Mouse (Mus musculus): ENCODE data around the gene Gars. TPM values are rescaled to one million over a fixed set of nuclear protein-coding genes. Genes with fewer than 3 reads are reported as not detected.

Gars gene
- 10 to 100 TPM; 57.5 to 61.3 TPM for total RNA-seq (2021)

- intact Hi-C loops (cut with DNase I), result no loop called here
- peak; percentile 82 for DNase-seq (ENCODE audit: low spot score)
Measured at GRCm38 (mm10) chr6:55037799-55038670, at the start of gene Gars. Gars (plus strand) TSS chr6:55038007.

GRCm38 (mm10) chr6:54988141-54988540 lies 49.7 kb upstream of the Gars start:
- intact Hi-C loops (cut with DNase I), result no loop called here
- no peak for DNase-seq (ENCODE audit: low spot score)

DNA sequence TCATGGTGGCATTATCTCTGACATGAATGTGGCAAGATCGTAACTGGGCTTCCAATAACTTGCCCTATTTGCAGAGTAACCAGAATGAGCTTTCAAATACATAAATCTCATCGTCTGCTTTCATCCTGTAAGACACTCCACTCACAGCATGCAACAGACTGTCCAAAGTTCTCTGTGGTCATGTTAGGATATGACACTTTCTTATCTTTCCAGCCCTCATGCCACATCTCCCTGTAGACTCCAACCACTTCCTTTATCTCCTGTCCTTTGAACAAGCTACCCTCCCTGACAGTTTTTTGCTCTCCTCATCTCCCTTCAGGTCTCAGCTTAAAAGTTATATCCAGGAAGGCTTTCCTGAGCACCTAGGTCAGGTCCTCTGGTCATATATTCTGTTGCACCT lies 46.6 kb upstream of the Gars start:
- intact Hi-C loops (cut with DNase I), result loop anchor here (5.0 kb wide), 2 partner anchors 179 to 284 kb away; no protein-coding TSS in a partner anchor

DNA sequence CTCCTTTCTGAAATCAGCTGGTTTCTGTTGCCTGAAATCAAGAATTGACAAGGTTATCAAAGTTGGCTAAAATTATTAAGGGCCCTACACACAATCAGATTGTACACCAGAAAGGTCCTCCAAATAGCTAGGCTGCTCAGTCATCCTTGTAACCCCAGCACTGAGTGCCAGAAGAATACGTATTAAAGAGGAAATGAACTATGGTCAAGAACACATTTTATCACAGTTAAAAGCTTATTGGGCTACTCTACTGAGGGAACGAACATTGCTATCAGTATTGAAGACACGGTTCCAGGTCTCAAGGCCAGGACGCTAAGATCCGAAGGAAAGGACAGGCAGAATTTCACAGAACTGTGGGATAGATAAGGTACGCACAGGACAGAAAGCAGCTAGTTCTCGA lies 45.7 kb upstream of the Gars start:
- no peak for DNase-seq (ENCODE audit: low spot score)
- intact Hi-C loops (cut with DNase I), result loop anchor here (1.0 to 5.0 kb wide), 4 partner anchors 18 to 285 kb away; no protein-coding TSS in a partner anchor

More for the DNA sequence above, 46.6 kb upstream of the Gars start:
- no peak for DNase-seq (ENCODE audit: low spot score)

- peak; percentile 96 for DNase-seq (ENCODE audit: low spot score)
- intact Hi-C loops (cut with DNase I), result loop anchor here (1.0 to 5.0 kb wide), 4 partner anchors 18 to 285 kb away; no protein-coding TSS in a partner anchor
Measured at GRCm38 (mm10) chr6:54992734-54993260, 45.0 kb upstream of the Gars start, which contains the start of gene Ggct. Ggct (minus strand) TSS chr6:54992950.

DNA sequence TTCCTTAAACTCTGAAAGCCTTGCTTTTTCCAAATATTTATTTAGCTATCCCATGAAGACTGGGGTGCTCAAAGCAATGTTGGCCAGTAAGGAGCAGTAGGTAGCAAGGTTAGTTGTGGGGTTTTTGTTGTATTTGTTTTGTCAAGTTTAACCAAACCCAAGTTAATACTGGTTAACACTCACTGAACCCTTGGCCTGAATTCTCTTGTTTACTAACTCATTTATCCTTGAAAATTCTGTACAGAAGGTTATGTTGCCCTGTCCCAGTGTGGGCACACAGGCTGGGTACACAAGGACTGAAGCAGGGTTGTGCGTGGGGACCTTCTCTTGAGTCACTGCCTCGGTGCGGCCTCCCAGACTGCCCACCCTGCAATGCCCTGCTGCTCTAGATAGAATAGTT lies 41.4 kb upstream of the Gars start:
- DNase-seq (ENCODE audit: low spot score), result no peak
- intact Hi-C loops (cut with DNase I), result no loop called here

- intact Hi-C loops (cut with DNase I), result no loop called here
- no peak for DNase-seq (ENCODE audit: low spot score)
Measured at GRCm38 (mm10) chr6:54997726-54998125, 40.1 kb upstream of the Gars start.

GRCm38 (mm10) chr6:55001320-55001719 lies 36.5 kb upstream of the Gars start:
- intact Hi-C loops (cut with DNase I), result no loop called here

GRCm38 (mm10) chr6:55002438-55002837 lies 35.4 kb upstream of the Gars start:
- no peak for DNase-seq (ENCODE audit: low spot score)
- intact Hi-C loops (cut with DNase I), result no loop called here

More at GRCm38 (mm10) chr6:55001320-55001719, 36.5 kb upstream of the Gars start:
- DNase-seq (ENCODE audit: low spot score), result no peak

- no peak for DNase-seq (ENCODE audit: low spot score)
Measured at GRCm38 (mm10) chr6:55003559-55003958, 34.2 kb upstream of the Gars start.

DNA sequence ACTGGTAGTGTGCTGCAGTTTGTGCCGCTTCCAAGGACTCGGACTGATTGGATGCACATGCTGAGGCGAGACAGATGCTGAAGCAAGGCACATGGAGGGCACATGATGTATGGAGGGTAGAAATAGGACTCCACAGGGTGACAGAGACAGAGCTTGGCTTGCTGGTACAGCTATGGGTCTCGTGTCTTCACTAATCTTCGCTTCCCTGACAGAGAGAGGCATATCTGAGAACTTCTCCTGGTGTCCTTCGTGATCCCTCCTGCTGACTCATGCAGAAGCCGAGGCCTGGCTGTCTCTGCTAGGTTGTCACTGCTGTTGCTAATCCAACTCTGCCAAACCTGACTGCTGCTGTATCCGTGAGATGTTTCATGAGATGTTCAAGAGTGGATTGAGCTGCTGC lies 29.4 kb upstream of the Gars start:
- DNase-seq (ENCODE audit: low spot score), result no peak
- intact Hi-C loops (cut with DNase I), result no loop called here

More at GRCm38 (mm10) chr6:55003559-55003958, 34.2 kb upstream of the Gars start:
- intact Hi-C loops (cut with DNase I), result no loop called here

DNA sequence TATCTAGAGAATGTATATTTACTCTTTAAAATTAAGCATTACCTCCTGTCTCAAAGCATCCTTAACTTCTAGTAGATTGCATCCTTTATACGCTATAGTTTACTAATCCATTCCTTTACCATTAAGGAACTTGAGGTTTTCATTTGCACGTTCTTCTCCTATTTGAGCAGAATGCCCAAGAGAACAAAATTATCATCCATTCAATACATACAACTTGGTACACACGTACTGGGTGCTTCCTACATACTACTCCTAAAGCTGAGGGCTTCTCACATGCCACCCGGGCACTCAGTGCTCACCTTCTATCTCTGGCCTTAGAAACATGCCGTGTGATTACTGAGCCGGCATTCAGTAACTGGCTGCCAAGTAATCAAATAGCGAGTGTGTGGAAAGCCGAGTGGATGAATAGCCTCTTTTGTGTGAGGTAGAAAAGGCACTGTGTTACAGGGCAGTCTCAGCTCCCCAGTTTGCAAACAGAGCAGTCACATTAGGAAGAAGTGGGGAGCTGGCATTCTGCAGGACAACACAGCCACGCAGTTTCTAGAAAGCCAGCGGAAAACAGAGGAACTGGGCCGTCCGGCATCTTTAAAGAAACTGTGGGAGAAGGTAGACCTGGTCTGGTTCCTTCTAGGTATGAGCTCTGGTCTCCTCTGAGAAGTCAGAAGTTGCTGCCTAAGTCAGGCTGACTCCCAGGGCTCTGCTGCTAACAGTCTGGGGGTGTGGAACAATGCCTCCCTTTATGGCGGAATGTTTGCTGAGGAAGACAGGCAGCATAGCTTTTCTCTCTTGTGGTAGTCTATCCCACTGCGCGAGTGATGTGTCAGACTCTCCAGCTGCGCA lies 28.2 kb upstream of the Gars start:
- DNase-seq (ENCODE audit: low spot score), result no peak
- intact Hi-C loops (cut with DNase I), result no loop called here

- DNase-seq (ENCODE audit: low spot score), result no peak
- intact Hi-C loops (cut with DNase I), result no loop called here
Measured at GRCm38 (mm10) chr6:55010330-55011091, 27.3 kb upstream of the Gars start.

DNA sequence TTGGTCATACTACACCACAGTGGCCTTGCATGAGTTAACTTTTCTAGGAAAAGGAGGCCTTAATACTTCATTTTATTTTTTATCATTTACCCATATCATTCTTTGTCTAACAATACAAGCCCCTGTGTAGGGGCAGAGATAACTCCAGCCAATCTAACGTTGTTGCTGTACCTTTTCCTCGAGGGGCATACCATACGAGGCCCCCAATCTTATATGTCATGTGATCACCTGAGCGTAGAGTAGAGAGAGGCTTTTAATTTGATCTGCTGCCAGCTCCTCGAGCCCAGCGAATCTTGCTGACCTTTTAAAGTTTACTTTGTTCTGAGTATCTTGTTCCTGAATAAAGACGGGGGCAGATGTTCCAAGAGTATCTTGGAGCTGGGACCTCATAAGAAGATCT lies 25.3 kb upstream of the Gars start:
- intact Hi-C loops (cut with DNase I), result no loop called here
- DNase-seq (ENCODE audit: low spot score), result no peak

DNA sequence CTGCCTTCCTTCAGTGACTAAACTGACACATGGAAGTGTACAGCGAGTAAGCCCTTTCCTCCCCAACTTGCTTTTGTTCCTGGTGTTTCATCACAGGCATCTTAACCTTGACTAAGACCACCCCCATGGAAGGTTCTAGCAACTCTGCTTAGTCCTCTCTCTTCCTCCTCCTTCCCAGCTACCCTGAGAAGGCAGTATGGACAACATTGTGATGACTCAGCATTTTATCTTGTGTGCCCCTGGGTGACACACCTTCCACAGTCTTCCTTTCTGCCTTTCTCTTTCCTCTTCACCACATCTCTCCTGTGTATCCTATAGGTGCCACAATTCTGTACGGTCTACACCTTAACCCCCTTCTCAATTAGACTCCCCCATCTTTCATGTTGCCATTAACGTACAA lies 23.6 kb upstream of the Gars start:
- intact Hi-C loops (cut with DNase I), result no loop called here
- no peak for DNase-seq (ENCODE audit: low spot score)

DNA sequence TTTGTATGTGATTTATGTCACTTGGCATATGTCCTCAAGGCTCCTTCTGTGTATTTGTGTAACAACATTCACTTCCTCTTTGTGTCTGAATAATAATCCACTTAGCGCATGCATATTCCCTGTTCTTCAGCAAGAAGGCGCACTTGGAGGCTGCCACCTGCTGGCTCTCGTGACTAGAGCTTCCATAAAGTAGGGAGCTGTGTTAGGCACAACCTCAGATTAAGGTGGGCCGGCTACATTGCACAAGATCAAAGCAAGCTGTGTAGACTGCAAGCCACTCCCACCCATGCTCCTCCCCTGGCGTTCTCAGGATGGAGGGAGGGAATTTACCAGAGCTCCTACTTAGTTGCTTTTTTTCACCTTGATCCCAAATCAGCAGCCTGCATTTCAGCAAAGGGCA lies 21.6 kb upstream of the Gars start:
- intact Hi-C loops (cut with DNase I), result loop anchor here (1.0 kb wide), 1 partner anchor 99 kb away; no protein-coding TSS in a partner anchor
- no peak for DNase-seq (ENCODE audit: low spot score)

- DNase-seq (ENCODE audit: low spot score), result peak; percentile 17
- intact Hi-C loops (cut with DNase I), result loop anchor here (1.0 kb wide), 2 partner anchors 100 to 150 kb away; no protein-coding TSS in a partner anchor
Measured at GRCm38 (mm10) chr6:55016710-55017583, 20.9 kb upstream of the Gars start.

GRCm38 (mm10) chr6:55018417-55018816 lies 19.4 kb upstream of the Gars start:
- DNase-seq (ENCODE audit: low spot score), result no peak
- intact Hi-C loops (cut with DNase I), result no loop called here
